Mouse (Mus musculus) ES-Bruce4 (cell line): ENCODE measurements at regions not wholly inside any gene's neighbourhood (a gene's known extent, or its start where the extent isn't known, plus 50 kb on each side); places are given as distances from the start of the nearest gene placed in this dataset.

Experiments
- H3K27ac ChIP-seq: 2 replicates; pipeline ENCODE4 v1.5.1; 2012; ENCODE audit warnings: low read length, inconsistent platforms; ENCODE audit not compliant: insufficient read depth
- H3K27me3 ChIP-seq: 2 replicates; pipeline ENCODE4 v1.6.1; 2012; ENCODE audit warnings: mild to moderate bottlenecking, low read length, inconsistent platforms; ENCODE audit not compliant: control insufficient read depth, poor library complexity, insufficient read depth, severe bottlenecking
- H3K36me3 ChIP-seq: 2 replicates; pipeline ENCODE4 v1.6.1; 2012; ENCODE audit warnings: inconsistent platforms, mild to moderate bottlenecking, low read length, moderate library complexity; ENCODE audit not compliant: control insufficient read depth, poor library complexity, insufficient read depth, severe bottlenecking
- H3K4me1 ChIP-seq: one replicate; pipeline ENCODE4 v1.8.1; 2011; ENCODE audit warnings: low read length; ENCODE audit not compliant: control insufficient read depth, insufficient read depth
- H3K4me3 ChIP-seq: 2 replicates; pipeline ENCODE4 v1.5.1; 2011; ENCODE audit warnings: low read depth, mild to moderate bottlenecking, low read length
- H3K9ac ChIP-seq: 2 replicates; pipeline ENCODE4 v1.6.1; 2012; ENCODE audit warnings: low read depth, mild to moderate bottlenecking, inconsistent platforms; ENCODE audit not compliant: poor library complexity, severe bottlenecking
- H3K9me3 ChIP-seq: replicated peaks from 2 replicates; pipeline ENCODE4 v1.6.1; 2012; ENCODE audit warnings: mild to moderate bottlenecking, low read length, inconsistent platforms; ENCODE audit not compliant: control insufficient read depth, poor library complexity, insufficient read depth, severe bottlenecking
- CTCF ChIP-seq: IDR thresholded peaks from one replicate; pipeline ENCODE4 v1.8.1; 2011; ENCODE audit warnings: low read depth, low read length
- EP300 ChIP-seq: IDR thresholded peaks from 2 replicates; pipeline ENCODE4 v1.6.1; 2011; ENCODE audit warnings: low read depth, low read length; ENCODE audit not compliant: insufficient read depth
- POLR2A ChIP-seq: IDR thresholded peaks from one replicate; pipeline ENCODE4 v1.8.1; 2011; ENCODE audit warnings: low read length; ENCODE audit not compliant: insufficient read depth

- TF ChIP-seq POLR2A (no peak), CTCF (no peak), EP300 (no peak)
- Histone ChIP-seq H3K4me3 (no peak overlapping the region), H3K27ac (no peak overlapping the region), H3K9ac (no peak overlapping the region), H3K36me3 (no peaks in the 10 kb centered on the region), H3K4me1 (no peaks in the 10 kb centered on the region), H3K9me3 (no peaks in the 10 kb centered on the region), H3K27me3 (no peaks in the 10 kb centered on the region)
Observed at GRCm38 (mm10) chr2:117928062-117928461, 183.6 kb upstream of the Thbs1 start.

- no peak for TF ChIP-seq EP300
- no peak for TF ChIP-seq CTCF
- TF ChIP-seq POLR2A = no peak
- Histone ChIP-seq H3K36me3 (no peaks in the 10 kb centered on the region), H3K9me3 (no peaks in the 10 kb centered on the region), H3K27ac (no peak overlapping the region), H3K4me1 (no peaks in the 10 kb centered on the region), H3K9ac (no peak overlapping the region), H3K27me3 (no peaks in the 10 kb centered on the region), H3K4me3 (no peak overlapping the region)
Observed at GRCm38 (mm10) chr2:117929586-117929985, 182.1 kb upstream of the Thbs1 start.

GRCm38 (mm10) chr2:117930895-117931537, 180.7 kb upstream of the Thbs1 start:
- Histone ChIP-seq H3K9me3 (no peaks in the 10 kb centered on the region), H3K4me1 (no peaks in the 10 kb centered on the region), H3K36me3 (no peaks in the 10 kb centered on the region), H3K9ac (no peak overlapping the region), H3K27ac (no peak overlapping the region), H3K27me3 (no peaks in the 10 kb centered on the region), H3K4me3 (no peak overlapping the region)
- TF ChIP-seq EP300 = no peak
- TF ChIP-seq CTCF = no peak
- TF ChIP-seq POLR2A = no peak

- no peak overlapping the region for H3K4me3 ChIP-seq
- H3K27ac ChIP-seq = no peak overlapping the region
- H3K9me3 ChIP-seq = no peaks in the 10 kb centered on the region
- H3K27me3 ChIP-seq = no peaks in the 10 kb centered on the region
- TF ChIP-seq POLR2A = no peak
- TF ChIP-seq CTCF = no peak
- TF ChIP-seq EP300 = no peak
- H3K36me3 ChIP-seq = no peaks in the 10 kb centered on the region
- no peaks in the 10 kb centered on the region for H3K4me1 ChIP-seq
- no peak overlapping the region for H3K9ac ChIP-seq
Observed at GRCm38 (mm10) chr2:117936590-117936989, 175.1 kb upstream of the Thbs1 start.

GRCm38 (mm10) chr2:117938283-117939049, 173.2 kb upstream of the Thbs1 start:
- TF ChIP-seq EP300 = no peak
- no peak for TF ChIP-seq POLR2A
- no peak for TF ChIP-seq CTCF
- no peak overlapping the region for H3K27ac ChIP-seq
- H3K9ac ChIP-seq = no peak overlapping the region
- H3K27me3 ChIP-seq = no peaks in the 10 kb centered on the region
- no peaks in the 10 kb centered on the region for H3K9me3 ChIP-seq
- H3K4me3 ChIP-seq = no peak overlapping the region
- H3K36me3 ChIP-seq = no peaks in the 10 kb centered on the region
- no peaks in the 10 kb centered on the region for H3K4me1 ChIP-seq

- no peaks in the 10 kb centered on the region for H3K36me3 ChIP-seq
Observed at GRCm38 (mm10) chr2:117941517-117942096, 170.1 kb upstream of the Thbs1 start.

More at GRCm38 (mm10) chr2:117941517-117942096, 170.1 kb upstream of the Thbs1 start:
- H3K4me3 ChIP-seq = no peak overlapping the region
- no peaks in the 10 kb centered on the region for H3K9me3 ChIP-seq
- H3K27ac ChIP-seq = no peak overlapping the region
- no peak for TF ChIP-seq EP300
- H3K27me3 ChIP-seq = no peaks in the 10 kb centered on the region
- H3K4me1 ChIP-seq = no peaks in the 10 kb centered on the region
- no peak overlapping the region for H3K9ac ChIP-seq
